Mouse (Mus musculus) stomach, postnatal 0 days (tissue): ENCODE data around the gene Wnt2b. TPM values are rescaled to one million over a fixed set of nuclear protein-coding genes. Genes with fewer than 3 reads are reported as not detected.

ENCODE experiments used
- ATAC-seq: fragments of 200-750 bp; cut with Nextera tagmentation; 2 replicates; pipeline ENCODE4 v1.8.0; 2017; ENCODE audit not compliant: low FRiP score, low TSS enrichment
- DNase-seq: peaks from one replicate; pipeline ENCODE4 v3.0.0-alpha.2; 2016; ENCODE audit warnings: low spot score
- H3K27ac ChIP-seq: fragments of 300-500 bp; sonication (generic); replicated peaks from 2 replicates; pipeline ENCODE4 v1.5.1; 2014; ENCODE audit warnings: mild to moderate bottlenecking, control low read depth
- H3K27me3 ChIP-seq: fragments of 300-500 bp; sonication (generic); 2 replicates; pipeline ENCODE4 v1.6.1; 2014; ENCODE audit warnings: low read length; ENCODE audit not compliant: control insufficient read depth, insufficient read depth
- H3K36me3 ChIP-seq: fragments of 300-500 bp; sonication (generic); 2 replicates; pipeline ENCODE4 v1.6.1; 2014; ENCODE audit warnings: low read length, mixed read lengths; ENCODE audit not compliant: control insufficient read depth, insufficient read depth
- H3K4me1 ChIP-seq: fragments of 300-500 bp; sonication (generic); replicated peaks from 2 replicates; pipeline ENCODE4 v1.6.1; 2014; ENCODE audit warnings: antibody characterized with exemption; ENCODE audit not compliant: control insufficient read depth, insufficient read depth
- H3K4me2 ChIP-seq: fragments of 300-500 bp; sonication (generic); replicated peaks from 2 replicates; pipeline ENCODE4 v1.6.1; 2014; ENCODE audit warnings: low read depth, mild to moderate bottlenecking, control low read depth, moderate library complexity
- H3K4me3 ChIP-seq: fragments of 300-500 bp; sonication (generic); 2 replicates; pipeline ENCODE4 v1.5.1; 2014; ENCODE audit warnings: low read depth, low read length, control low read depth
- H3K9ac ChIP-seq: fragments of 300-500 bp; sonication (generic); 2 replicates; pipeline ENCODE4 v1.6.1; 2014; ENCODE audit warnings: mild to moderate bottlenecking, low read length, control low read depth, mixed read lengths
- H3K9me3 ChIP-seq: fragments of 300-500 bp; sonication (generic); 2 replicates; pipeline ENCODE4 v1.6.1; 2016; ENCODE audit warnings: low read length; ENCODE audit not compliant: control insufficient read depth
- CTCF ChIP-seq: IDR thresholded peaks from 2 replicates; pipeline ENCODE4 v1.5.1; 2016; ENCODE audit warnings: antibody characterized with exemption, low read depth, mild to moderate bottlenecking, moderate library complexity
- EP300 ChIP-seq: optimal IDR thresholded peaks from 2 replicates; pipeline ENCODE3; 2016; ENCODE audit warnings: antibody characterized with exemption
- WGBS: fragments of 180-500 bp; shearing (Covaris S2); extraction: QIAGEN DNeasy Blood & Tissue Kit; methylation state at CpG from one replicate; pipeline ENCODE4 v1.1.7; 2014; 5-methylcytosine and 5-hydroxymethylcytosine counted together
- polyA plus RNA-seq: library from polyadenylated mRNA; unstranded; fragments of >200 nt; fragmentation: Nextera tagmentation; extraction: Ambion mirVana; gene quantifications from 2 replicates; pipeline ENCODE4 v1.2.1, GENCODE M21; 2015

Wnt2b gene
- polyA plus RNA-seq, 1 experiment from 2014 or later = 1.3 TPM

DNA sequence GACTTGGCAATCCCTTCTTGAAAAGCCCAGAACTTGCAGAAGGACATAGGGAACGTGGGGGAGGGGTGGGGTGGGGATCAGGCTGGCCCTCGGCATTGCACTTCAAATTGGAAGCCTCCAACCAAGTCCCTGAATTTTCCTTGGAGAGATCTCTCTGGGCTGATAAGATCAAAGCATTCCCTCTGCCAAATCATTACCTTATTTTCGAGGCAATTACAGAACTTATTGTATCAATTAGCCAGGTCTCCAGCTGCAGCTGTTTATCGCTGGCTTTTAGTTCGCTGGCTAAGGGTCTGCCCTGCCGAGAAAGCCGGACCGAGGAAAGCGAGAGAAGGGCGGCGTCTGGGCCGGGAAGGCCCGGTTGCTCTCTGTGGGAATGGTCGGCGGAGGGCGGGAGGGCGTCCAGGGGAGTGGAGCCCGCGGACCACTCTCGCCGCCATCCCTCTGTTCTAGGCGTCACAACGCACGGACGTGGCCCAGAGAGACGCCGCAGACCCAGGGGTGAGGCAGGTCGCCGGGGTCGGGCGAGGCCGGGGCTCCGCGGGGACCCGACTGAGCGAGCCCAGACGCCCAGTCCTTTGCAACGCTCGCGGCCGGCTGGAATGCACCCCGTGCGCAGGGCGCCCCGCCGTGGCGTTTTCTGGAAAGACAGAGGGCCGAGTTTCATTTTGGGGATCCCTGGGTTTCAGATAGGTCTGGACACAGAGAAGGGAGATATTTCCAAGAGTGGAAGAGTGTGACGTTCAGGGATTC is 6.0 kb upstream of the Wnt2b start:
- no peaks in the 10 kb centered on the region for H3K27me3 ChIP-seq
- peak; percentile 89 for DNase-seq
- no peaks in the 10 kb centered on the region for H3K36me3 ChIP-seq
- no peaks in the 10 kb centered on the region for H3K4me1 ChIP-seq
- peak overlapping the region; percentile 75 for H3K9ac ChIP-seq
- peak overlapping the region; percentile 88 for H3K4me2 ChIP-seq
- TF ChIP-seq CTCF (peak; percentile 86), EP300 (no peak)
- peak overlapping the region; percentile 87 for H3K27ac ChIP-seq
- ATAC-seq = peak; percentile 73
- 2% methylated on average over 48 of the region's 49 CpGs for WGBS
- H3K9me3 ChIP-seq = no peaks in the 10 kb centered on the region
- H3K4me3 ChIP-seq = peak overlapping the region; percentile 58

DNA sequence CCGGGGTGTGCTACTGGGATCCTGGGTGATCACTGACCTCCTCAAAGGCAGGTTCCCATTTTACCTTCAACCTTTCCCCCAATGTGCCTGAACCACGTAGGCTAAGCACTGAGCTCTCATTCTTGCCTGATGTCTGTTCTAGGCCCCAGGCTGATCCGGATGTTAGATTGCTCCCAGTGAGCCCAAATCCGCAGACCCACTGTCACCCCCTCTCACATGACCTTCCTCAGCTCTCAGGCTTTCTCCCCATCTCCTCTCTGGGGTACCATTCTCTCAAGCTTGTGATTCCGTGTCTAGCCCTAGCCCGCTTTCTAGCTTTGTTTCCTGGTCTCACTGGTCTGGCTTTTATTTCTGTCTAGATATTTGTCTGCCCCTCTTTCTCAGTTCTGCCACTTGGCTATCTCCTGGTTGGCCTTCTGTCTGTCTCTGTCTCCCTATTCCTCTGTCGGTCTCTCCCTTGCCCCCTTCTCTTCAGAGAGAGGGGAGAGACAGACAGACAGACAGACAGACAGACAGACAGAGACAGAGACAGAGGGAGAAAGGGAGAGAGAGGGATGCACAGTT is 4.4 kb upstream of the Wnt2b start:
- Histone ChIP-seq H3K36me3 (no peaks in the 10 kb centered on the region), H3K4me1 (peaks cover 2% of the 10 kb centered on the region; the same call in 1 of the 2 replicates), H3K27me3 (no peaks in the 10 kb centered on the region), H3K4me2 (no peak overlapping the region), H3K9ac (no peak overlapping the region), H3K4me3 (no peak overlapping the region), H3K27ac (no peak overlapping the region), H3K9me3 (no peaks in the 10 kb centered on the region)
- 86% methylated on average over 7 of the region's 7 CpGs for WGBS
- TF ChIP-seq CTCF = no peak
- no peak for TF ChIP-seq EP300
- peak; percentile 9 for DNase-seq
- no peak for ATAC-seq

DNA sequence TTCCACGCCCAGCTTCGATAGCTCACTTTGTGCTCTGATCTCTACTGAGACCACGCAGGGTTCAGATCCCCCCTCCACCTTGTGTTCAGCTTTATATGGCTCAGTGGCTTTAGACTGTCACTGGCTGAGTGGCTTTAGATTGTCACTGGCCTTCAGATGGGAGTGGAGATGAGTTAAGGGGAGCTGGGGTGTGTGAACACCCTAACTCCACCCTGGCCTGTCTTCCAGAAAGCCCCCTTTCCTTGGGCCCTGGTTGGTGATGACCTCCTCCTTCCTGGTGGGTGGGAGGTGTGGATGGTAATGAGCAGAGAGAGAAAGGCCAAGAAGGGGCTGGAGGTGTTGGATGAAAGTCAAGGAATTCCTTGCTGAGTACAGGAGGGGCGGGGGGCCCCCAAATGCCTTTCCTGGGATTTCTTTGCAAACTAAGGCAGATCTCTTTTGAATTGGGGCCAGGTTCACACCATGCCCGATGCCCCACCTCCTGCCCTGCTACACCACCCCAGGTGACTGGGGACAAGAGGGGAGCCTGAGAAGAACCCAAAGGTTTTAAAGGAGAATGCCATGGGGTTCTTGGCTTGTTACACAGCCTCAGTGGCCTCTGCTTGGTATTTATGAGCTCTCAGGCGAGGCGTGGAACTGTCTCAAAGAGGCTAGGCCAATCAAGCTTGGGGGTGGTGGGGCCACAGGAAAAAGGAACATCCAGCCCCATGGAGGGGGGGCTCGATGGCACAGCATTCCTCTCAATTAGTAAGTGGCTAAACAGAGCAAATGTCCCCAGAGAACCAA is 3.5 kb upstream of the Wnt2b start:
- no peaks in the 10 kb centered on the region for H3K27me3 ChIP-seq
- no peak overlapping the region for H3K4me2 ChIP-seq
- no peaks in the 10 kb centered on the region for H3K9me3 ChIP-seq
- peaks cover 2% of the 10 kb centered on the region; the same call in 1 of the 2 replicates for H3K4me1 ChIP-seq
- no peak overlapping the region for H3K27ac ChIP-seq
- DNase-seq (peak; percentile 9), ATAC-seq (no peak)
- TF ChIP-seq CTCF (no peak), EP300 (no peak)
- no peak overlapping the region for H3K9ac ChIP-seq
- H3K36me3 ChIP-seq = no peaks in the 10 kb centered on the region
- 71% methylated on average over 8 of the region's 8 CpGs for WGBS
- H3K4me3 ChIP-seq = no peak overlapping the region

DNA sequence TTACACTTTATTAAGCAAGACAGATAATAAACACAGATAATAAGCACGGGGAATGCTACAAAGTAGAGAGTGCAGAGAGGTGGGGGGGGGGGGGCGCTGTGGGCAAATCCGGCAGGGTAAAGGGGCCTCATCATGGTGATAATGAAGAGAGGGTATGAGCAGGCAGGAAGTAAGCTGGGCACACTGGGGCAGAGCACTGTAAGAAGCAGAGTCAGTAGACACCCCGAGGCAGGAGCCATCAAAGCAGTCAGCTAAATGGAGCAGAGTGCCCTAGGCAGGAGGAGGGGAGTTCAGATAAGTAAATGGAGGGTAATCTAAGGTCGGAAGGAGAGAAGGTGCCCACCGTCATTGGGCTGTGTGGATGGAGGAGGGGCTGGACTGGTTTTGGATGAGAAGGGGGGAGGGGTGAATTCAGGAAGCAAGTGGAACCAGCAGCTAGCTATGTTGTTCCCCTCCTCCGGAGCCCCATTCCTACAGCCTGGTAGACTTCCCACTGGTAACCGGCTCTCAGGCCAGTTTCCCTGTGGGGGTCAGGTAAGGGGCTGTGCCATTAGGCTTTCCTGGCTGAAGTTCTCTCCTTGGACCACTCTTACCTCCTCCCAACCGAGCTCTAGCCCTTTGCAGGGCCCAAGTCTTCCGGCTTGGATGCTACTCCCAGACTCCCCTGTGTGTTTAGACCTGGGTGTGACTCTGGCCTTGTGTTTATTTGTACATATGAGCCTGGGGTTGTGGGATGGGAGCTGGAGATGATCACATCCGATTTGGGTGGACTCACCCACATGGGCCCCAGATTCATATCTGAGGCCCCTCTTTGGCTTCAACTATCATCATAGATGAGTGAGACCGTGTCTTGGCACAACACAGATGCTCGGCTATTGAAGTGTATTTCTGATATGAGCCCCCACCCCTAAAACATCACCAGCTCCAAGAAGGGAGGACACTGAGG is 1.9 kb upstream of the Wnt2b start:
- Histone ChIP-seq H3K9me3 (no peaks in the 10 kb centered on the region), H3K27ac (no peak overlapping the region), H3K27me3 (no peaks in the 10 kb centered on the region), H3K4me2 (no peak overlapping the region), H3K4me1 (peaks cover 2% of the 10 kb centered on the region; the same call in 1 of the 2 replicates), H3K9ac (no peak overlapping the region), H3K36me3 (no peaks in the 10 kb centered on the region), H3K4me3 (no peak overlapping the region)
- WGBS = 33% methylated on average over 12 of the region's 13 CpGs
- no peak for ATAC-seq
- DNase-seq = peak; percentile 13
- TF ChIP-seq CTCF (no peak), EP300 (no peak)

DNA sequence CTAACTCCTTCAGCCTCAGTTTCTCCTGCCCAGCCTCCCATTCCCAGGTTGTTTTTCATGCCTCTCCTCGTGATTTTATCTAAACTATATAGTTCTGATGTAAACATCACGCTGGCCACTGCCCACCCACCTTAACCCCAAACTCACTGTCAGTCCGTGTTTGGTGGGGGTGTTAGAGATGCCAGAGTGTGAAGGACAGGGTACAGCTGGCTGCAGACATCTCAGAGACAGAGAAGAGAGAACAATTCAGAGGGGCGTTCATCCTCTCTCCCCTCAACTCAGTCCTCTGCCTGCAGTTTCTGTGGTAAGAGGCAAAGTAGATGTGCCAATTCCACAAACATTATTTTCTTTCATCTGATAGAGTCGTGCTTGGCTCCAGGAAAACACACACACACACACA is 1.1 kb upstream of the Wnt2b start:
- no peak for ATAC-seq
- H3K9ac ChIP-seq = no peak overlapping the region
- H3K9me3 ChIP-seq = no peaks in the 10 kb centered on the region
- WGBS = 19% methylated on average over 5 of the region's 5 CpGs
- no peak for TF ChIP-seq EP300
- TF ChIP-seq CTCF = no peak
- H3K4me3 ChIP-seq = no peak overlapping the region
- no peak overlapping the region for H3K4me2 ChIP-seq
- DNase-seq = no peak
- no peaks in the 10 kb centered on the region for H3K27me3 ChIP-seq
- H3K36me3 ChIP-seq = no peaks in the 10 kb centered on the region
- no peak overlapping the region for H3K27ac ChIP-seq
- peaks cover 2% of the 10 kb centered on the region; the same call in 1 of the 2 replicates for H3K4me1 ChIP-seq
